Mouse (Mus musculus) myocyte (in vitro differentiated cells): ENCODE measurements around the gene Lrp5. TPM values are rescaled to one million over a fixed set of nuclear protein-coding genes. Genes with fewer than 3 reads are reported as not detected.

Experiments
- H3K27me3 ChIP-seq: one replicate; pipeline ENCODE4 v1.6.1; 2011; ENCODE audit not compliant: control insufficient read depth, insufficient read depth, insufficient read length
- H3K36me3 ChIP-seq: one replicate; pipeline ENCODE4 v1.6.1; 2011; ENCODE audit not compliant: control insufficient read depth, insufficient read depth
- H3K4me2 ChIP-seq: one replicate; pipeline ENCODE4 v1.6.1; 2011; ENCODE audit warnings: low read depth, control low read depth
- H3K4me3 ChIP-seq: one replicate; pipeline ENCODE4 v1.5.1; 2011; ENCODE audit warnings: mild to moderate bottlenecking, control low read depth, moderate library complexity
- H3K79me2 ChIP-seq: one replicate; pipeline ENCODE4 v1.6.1; 2011; ENCODE audit not compliant: control insufficient read depth, insufficient read depth
- H3ac ChIP-seq: one replicate; pipeline ENCODE4 v1.6.1; 2011; ENCODE audit not compliant: control insufficient read depth, insufficient read length
- CEBPB ChIP-seq: IDR thresholded peaks from 2 replicates; pipeline ENCODE4 v1.6.1; 2011; ENCODE audit warnings: mild to moderate bottlenecking, moderate library complexity; ENCODE audit not compliant: poor library complexity, insufficient read depth, severe bottlenecking
- E2F4 ChIP-seq: IDR thresholded peaks from one replicate; pipeline ENCODE4 v1.6.1; 2011; ENCODE audit warnings: mild to moderate bottlenecking, control low read depth, moderate library complexity; ENCODE audit not compliant: insufficient read depth
- MAX ChIP-seq: IDR thresholded peaks from one replicate; pipeline ENCODE4 v1.6.1; 2011; ENCODE audit warnings: low read depth, mild to moderate bottlenecking, control low read depth
- MYOD1 ChIP-seq, 3 experiments: IDR thresholded peaks; one replicate each; pipeline ENCODE4 v1.6.1; 2011; ENCODE audit warnings: control low read depth in 2 of 3, low read depth in 2 of 3, mild to moderate bottlenecking in 2 of 3, moderate library complexity in 1 of 3; ENCODE audit not compliant: insufficient read length in 2 of 3, control insufficient read depth in 1 of 3
- MYOG ChIP-seq, 3 experiments: IDR thresholded peaks; one replicate each; pipeline ENCODE4 v1.6.1; 2011; ENCODE audit warnings: control low read depth in 2 of 3, low read depth in 2 of 3, mild to moderate bottlenecking in 2 of 3; ENCODE audit not compliant: insufficient read length in 2 of 3, control insufficient read depth in 1 of 3, insufficient read depth in 1 of 3
- POLR2A ChIP-seq: IDR thresholded peaks from one replicate; pipeline ENCODE4 v1.6.1; 2011; ENCODE audit warnings: low read depth, mild to moderate bottlenecking, control low read depth, moderate library complexity; ENCODE audit not compliant: insufficient read length
- POLR2AphosphoS2 ChIP-seq: IDR thresholded peaks from one replicate; pipeline ENCODE4 v1.6.1; 2011; ENCODE audit warnings: low read depth, control low read depth; ENCODE audit not compliant: insufficient read length
- REST ChIP-seq: IDR thresholded peaks from one replicate; pipeline ENCODE4 v1.6.1; 2011; ENCODE audit warnings: mild to moderate bottlenecking, control low read depth, moderate library complexity; ENCODE audit not compliant: insufficient read depth, insufficient read length
- SRF ChIP-seq: IDR thresholded peaks from one replicate; pipeline ENCODE4 v1.6.1; 2011; ENCODE audit warnings: low read depth; ENCODE audit not compliant: control insufficient read depth, insufficient read length
- TCF12 ChIP-seq: IDR thresholded peaks from one replicate; pipeline ENCODE4 v1.6.1; 2011; ENCODE audit warnings: mild to moderate bottlenecking, control low read depth; ENCODE audit not compliant: poor library complexity, insufficient read depth, severe bottlenecking
- TCF3 ChIP-seq: IDR thresholded peaks from one replicate; pipeline ENCODE4 v1.6.1; 2011; ENCODE audit warnings: low read depth, control low read depth; ENCODE audit not compliant: insufficient read length
- USF1 ChIP-seq: IDR thresholded peaks from one replicate; pipeline ENCODE4 v1.6.1; 2011; ENCODE audit warnings: low read depth, mild to moderate bottlenecking, control low read depth, moderate library complexity
- polyA plus RNA-seq: library from polyadenylated mRNA; unstranded; fragments of >200 nt; fragmentation: generic; extraction: Trizol; gene quantifications from one replicate; pipeline ENCODE4 v1.2.1, GENCODE M21; 2012; ENCODE audit warnings: missing spikeins

Gene Lrp5
- polyA plus RNA-seq, 1 experiment, result 42.5 TPM

DNA sequence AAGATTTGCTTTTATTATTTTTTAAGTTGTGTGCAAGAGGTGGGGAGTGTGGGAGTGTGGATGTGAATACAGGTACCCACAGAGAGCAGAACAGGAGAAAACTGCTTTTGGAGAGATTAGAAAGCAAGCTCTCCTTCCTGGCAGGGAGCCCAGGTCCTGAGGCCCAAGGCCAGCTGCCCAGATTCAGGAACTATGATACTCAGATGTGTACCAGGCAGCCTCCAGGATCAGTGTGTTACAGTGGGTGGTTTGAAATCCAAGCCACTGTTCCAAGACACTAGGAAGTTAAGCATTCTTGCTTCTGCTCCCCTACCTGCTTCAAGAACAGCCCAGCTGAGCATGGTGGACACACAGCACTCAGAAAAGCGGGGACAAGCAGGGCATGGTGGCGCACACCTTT, 75.5 kb downstream of the Lrp5 start:
- Histone ChIP-seq H3K4me2 (no peak overlapping the region), H3K79me2 (no peaks in the 10 kb centered on the region), H3K36me3 (peaks cover 20% of the 10 kb centered on the region), H3K27me3 (no peaks in the 10 kb centered on the region), H3K4me3 (no peak overlapping the region), H3ac (no peak overlapping the region)
- TF ChIP-seq TCF12, result no peak
- TF ChIP-seq POLR2A, result no peak
- TF ChIP-seq USF1, result no peak
- no peak for TF ChIP-seq E2F4
- no peak for TF ChIP-seq CEBPB
- no peak for TF ChIP-seq SRF

DNA sequence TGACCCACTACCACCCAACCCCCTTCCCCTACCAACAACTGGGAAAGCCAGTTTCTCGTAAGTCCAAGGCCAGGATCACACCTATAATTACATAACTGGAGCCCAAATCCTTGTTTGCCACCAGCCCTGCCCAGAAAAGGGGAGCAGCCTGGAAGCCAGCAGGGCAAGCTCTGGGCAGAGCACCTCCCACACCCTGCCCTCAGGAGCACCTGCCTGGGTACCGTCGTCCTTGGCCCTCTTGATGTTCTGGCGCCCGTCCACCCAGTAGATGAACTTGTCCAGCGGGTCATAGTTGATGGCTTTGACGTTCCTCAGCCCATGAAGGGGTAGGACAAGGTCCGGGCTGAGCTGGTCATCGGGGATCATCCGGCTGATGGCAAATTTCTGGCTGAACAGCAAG, 76.5 kb downstream of the Lrp5 start:
- no peak for TF ChIP-seq REST
- no peak for TF ChIP-seq MYOD1 (IDR thresholded peaks at IDR 0.05; ENCODE audit: control insufficient read depth in 1 of 3, insufficient read length in 2 of 3, low read depth in 2 of 3)
- no peak for TF ChIP-seq USF1
- TF ChIP-seq TCF3, result no peak
- no peak for TF ChIP-seq SRF
- no peak for TF ChIP-seq CEBPB
- TF ChIP-seq E2F4, result no peak
- no peak for TF ChIP-seq TCF12
- no peak for TF ChIP-seq POLR2AphosphoS2
- no peak for TF ChIP-seq POLR2A
- no peak for TF ChIP-seq MYOG (IDR thresholded peaks at IDR 0.05; ENCODE audit: control insufficient read depth in 1 of 3, insufficient read depth in 1 of 3, insufficient read length in 2 of 3, low read depth in 2 of 3)
- TF ChIP-seq MAX, result no peak
- H3ac ChIP-seq, result no peak overlapping the region
- peaks cover 19% of the 10 kb centered on the region for H3K36me3 ChIP-seq
- no peaks in the 10 kb centered on the region for H3K27me3 ChIP-seq
- H3K79me2 ChIP-seq, result no peaks in the 10 kb centered on the region
- no peak overlapping the region for H3K4me3 ChIP-seq
- no peak overlapping the region for H3K4me2 ChIP-seq

DNA sequence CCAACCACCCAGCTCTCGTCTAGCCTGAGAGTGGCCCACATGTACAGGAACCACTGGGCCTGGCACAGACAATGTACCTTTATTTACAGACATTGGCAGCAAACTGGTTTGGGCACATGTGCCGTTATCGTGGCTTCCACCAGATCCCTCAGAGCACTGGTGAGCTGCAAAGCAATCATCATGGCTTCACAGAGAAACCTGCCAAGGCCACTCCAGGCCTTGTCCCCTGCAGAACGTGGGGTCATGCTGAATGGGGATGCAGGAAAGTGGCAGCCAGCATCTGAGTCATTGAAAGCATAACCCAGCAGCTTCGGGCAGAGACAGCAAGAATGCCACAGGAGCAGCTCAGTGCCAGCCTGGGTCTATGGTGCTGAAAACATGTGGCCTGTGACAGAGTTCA, 92.0 kb downstream of the Lrp5 start:
- Histone ChIP-seq H3K4me3 (no peak overlapping the region), H3ac (no peak overlapping the region), H3K27me3 (no peaks in the 10 kb centered on the region), H3K4me2 (no peak overlapping the region), H3K79me2 (no peaks in the 10 kb centered on the region), H3K36me3 (peaks cover 16% of the 10 kb centered on the region)
- TF ChIP-seq TCF3, result no peak
- TF ChIP-seq MAX, result no peak

DNA sequence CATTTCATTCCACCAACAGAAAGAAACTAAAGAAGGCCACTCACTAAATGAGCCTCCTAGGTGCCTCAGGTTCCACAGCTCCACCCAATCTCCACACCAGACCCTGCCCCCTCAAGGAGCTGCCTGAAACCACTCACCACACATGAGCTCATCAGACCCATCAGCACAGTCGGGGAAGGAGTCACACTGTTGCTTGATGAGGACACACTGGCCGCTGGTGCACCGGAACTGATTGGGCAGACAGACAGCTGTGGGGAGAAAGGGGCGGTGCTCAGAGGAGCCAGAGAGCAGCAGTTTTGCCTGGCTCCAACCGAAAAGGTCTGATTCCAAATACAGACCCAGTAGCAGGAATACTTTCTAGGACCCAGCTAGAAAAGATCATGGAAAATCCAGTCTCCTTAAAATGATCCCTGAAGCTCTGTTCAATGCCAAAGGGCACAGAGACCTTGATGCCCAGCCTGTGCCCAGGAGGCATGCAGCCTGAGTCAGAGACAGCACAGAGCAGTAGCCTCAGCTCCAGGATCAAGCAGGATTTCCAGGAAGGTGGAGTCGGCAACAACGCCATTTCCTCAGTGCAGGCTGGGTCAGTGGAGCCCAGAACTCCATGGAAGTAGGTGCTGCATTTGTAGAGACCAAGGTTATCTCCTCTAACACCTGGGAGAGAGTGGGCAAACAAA, 92.8 kb downstream of the Lrp5 start:
- Histone ChIP-seq H3ac (no peak overlapping the region), H3K79me2 (no peaks in the 10 kb centered on the region), H3K36me3 (peaks cover 15% of the 10 kb centered on the region), H3K4me3 (no peak overlapping the region), H3K27me3 (no peaks in the 10 kb centered on the region), H3K4me2 (no peak overlapping the region)
- TF ChIP-seq MYOG (IDR thresholded peaks at IDR 0.05; ENCODE audit: control insufficient read depth in 1 of 3, insufficient read depth in 1 of 3, insufficient read length in 2 of 3, low read depth in 2 of 3), result no peak
- TF ChIP-seq E2F4, result no peak
- TF ChIP-seq POLR2A, result no peak
- no peak for TF ChIP-seq MAX
- TF ChIP-seq USF1, result no peak
- no peak for TF ChIP-seq REST
- TF ChIP-seq SRF, result no peak
- TF ChIP-seq POLR2AphosphoS2, result no peak
- no peak for TF ChIP-seq TCF12
- no peak for TF ChIP-seq TCF3
- no peak for TF ChIP-seq CEBPB
- no peak for TF ChIP-seq MYOD1 (IDR thresholded peaks at IDR 0.05; ENCODE audit: control insufficient read depth in 1 of 3, insufficient read length in 2 of 3, low read depth in 2 of 3)

DNA sequence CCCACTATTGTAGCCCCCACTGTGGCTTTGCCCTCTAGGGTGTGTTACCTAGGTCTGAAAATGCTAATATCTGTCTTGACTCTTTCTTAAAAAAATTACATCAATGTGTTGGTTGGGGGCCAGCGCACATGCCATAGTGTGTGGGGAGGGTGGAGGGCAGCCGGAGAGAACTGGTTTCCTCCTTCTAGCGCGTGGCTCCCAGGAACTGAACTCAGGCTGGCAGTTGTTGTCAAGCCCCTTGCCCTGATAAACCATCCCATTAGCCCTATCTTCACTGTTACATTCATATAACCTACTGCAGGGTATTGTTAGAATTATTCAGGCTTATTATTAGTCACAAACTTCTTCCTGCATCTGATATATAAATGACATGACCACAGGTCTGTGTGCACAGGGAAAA, 96.4 kb downstream of the Lrp5 start:
- Histone ChIP-seq H3K27me3 (no peaks in the 10 kb centered on the region), H3K36me3 (peaks cover 14% of the 10 kb centered on the region), H3ac (no peak overlapping the region), H3K79me2 (no peaks in the 10 kb centered on the region), H3K4me2 (no peak overlapping the region), H3K4me3 (no peak overlapping the region)
- TF ChIP-seq MAX (no peak), SRF (no peak), POLR2A (no peak), TCF3 (no peak), USF1 (no peak), REST (no peak), MYOD1 (IDR thresholded peaks at IDR 0.05; ENCODE audit: control insufficient read depth in 1 of 3, insufficient read length in 2 of 3, low read depth in 2 of 3) (no peak), E2F4 (no peak), POLR2AphosphoS2 (no peak), TCF12 (no peak)
